Mouse (Mus musculus) kidney, adult 2 months (tissue): ENCODE measurements around the gene Aida. TPM values are rescaled to one million over a fixed set of nuclear protein-coding genes. Genes with fewer than 3 reads are reported as not detected.

Experiments used
- DNase-seq: peaks from one replicate; pipeline ENCODE4 v3.0.0; 2021
- H3K27ac ChIP-seq: fragments of 200-500 bp; 2 replicates; pipeline ENCODE4 v1.5.1; 2012; ENCODE audit warnings: low read depth, low read length, control low read depth, inconsistent platforms; ENCODE audit not compliant: insufficient read depth
- H3K27me3 ChIP-seq: fragments of 200-500 bp; replicated peaks from 2 replicates; pipeline ENCODE4 v1.6.1; 2012; ENCODE audit warnings: mild to moderate bottlenecking, moderate library complexity, low read length, inconsistent platforms; ENCODE audit not compliant: control insufficient read depth, insufficient read depth
- H3K36me3 ChIP-seq: fragments of 200-500 bp; 2 replicates; pipeline ENCODE4 v1.6.1; 2012; ENCODE audit warnings: mild to moderate bottlenecking, moderate library complexity, low read length, inconsistent platforms; ENCODE audit not compliant: control insufficient read depth, insufficient read depth
- H3K4me1 ChIP-seq: fragments of 200-500 bp; 2 replicates; pipeline ENCODE4 v1.6.1; 2011; ENCODE audit warnings: low read length; ENCODE audit not compliant: control insufficient read depth, insufficient read depth
- H3K4me3 ChIP-seq: fragments of 200-500 bp; 2 replicates; pipeline ENCODE4 v1.5.1; 2011; ENCODE audit warnings: mild to moderate bottlenecking, low read depth, low read length, control low read depth; ENCODE audit not compliant: insufficient read depth
- CTCF ChIP-seq: fragments of 200-500 bp; conservative IDR thresholded peaks from 2 replicates; pipeline ENCODE4 v1.5.1; 2011; ENCODE audit warnings: low read depth, mild to moderate bottlenecking, control low read depth, low read length, moderate library complexity, mixed read lengths; ENCODE audit not compliant: insufficient read depth, insufficient read length
- POLR2A ChIP-seq: fragments of 200-500 bp; IDR thresholded peaks from one replicate; pipeline ENCODE4 v1.6.1; 2011; ENCODE audit warnings: low read depth, low read length, control low read depth
- WGBS: fragments of 180-500 bp; shearing (Covaris S2); methylation state at CpG from one replicate; pipeline ENCODE4 v1.1.7; 2018; 5-methylcytosine and 5-hydroxymethylcytosine counted together
- polyA plus RNA-seq: library from polyadenylated mRNA; depleted of rRNA; stranded (reverse); fragments of >200 nt; gene quantifications from 2 replicates; pipeline ENCODE4 v1.2.3, GENCODE M21; 2012; rRNA removed

Gene Aida
- polyA plus RNA-seq: 13.2 and 16.8 TPM in 2 replicates

- H3K36me3 ChIP-seq: no peaks in the 10 kb centered on the region; the same call in 1 of the 2 replicates
- no peak for DNase-seq
- peak within 1 kb of the TSS; percentile 94 for H3K27ac ChIP-seq
- no peaks in the 10 kb centered on the region for H3K27me3 ChIP-seq
- TF ChIP-seq CTCF (no peak), POLR2A (no peak)
- peak within 1 kb of the TSS; percentile 83 for H3K4me3 ChIP-seq
- WGBS: under 1% methylated on average over 26 of the region's 26 CpGs
- H3K4me1 ChIP-seq: no peaks in the 10 kb centered on the region
Observed at GRCm38 (mm10) chr1:183296465-183296864, at the start of gene Aida. Gene Aida, plus strand, starts transcription at chr1:183296590.

GRCm38 (mm10) chr1:183248144-183248543 lies 48.2 kb upstream of the Aida start:
- WGBS: 55% methylated on average over 1 of the region's 1 CpGs

GRCm38 (mm10) chr1:183250612-183251011 lies 45.8 kb upstream of the Aida start:
- no peak overlapping the region for H3K4me3 ChIP-seq
- H3K36me3 ChIP-seq: no peaks in the 10 kb centered on the region
- no peak overlapping the region for H3K27ac ChIP-seq
- WGBS: 78% methylated on average over 4 of the region's 4 CpGs
- TF ChIP-seq POLR2A (no peak), CTCF (no peak)
- no peaks in the 10 kb centered on the region for H3K27me3 ChIP-seq
- no peak for DNase-seq
- no peaks in the 10 kb centered on the region for H3K4me1 ChIP-seq

More at GRCm38 (mm10) chr1:183248144-183248543, 48.2 kb upstream of the Aida start:
- no peaks in the 10 kb centered on the region for H3K36me3 ChIP-seq
- TF ChIP-seq CTCF: no peak
- TF ChIP-seq POLR2A: no peak
- H3K27me3 ChIP-seq: 0 out of 2 replicates have a peak, but pooled peaks cover 1% of the 10 kb centered on the region
- DNase-seq: no peak
- no peak overlapping the region for H3K27ac ChIP-seq
- H3K4me3 ChIP-seq: no peak overlapping the region
- no peaks in the 10 kb centered on the region for H3K4me1 ChIP-seq

GRCm38 (mm10) chr1:183251818-183252217 lies 44.6 kb upstream of the Aida start:
- Histone ChIP-seq H3K27ac (no peak overlapping the region), H3K4me1 (no peaks in the 10 kb centered on the region), H3K4me3 (no peak overlapping the region), H3K27me3 (no peaks in the 10 kb centered on the region), H3K36me3 (no peaks in the 10 kb centered on the region)
- WGBS: 81% methylated on average over 2 of the region's 2 CpGs
- TF ChIP-seq CTCF (no peak), POLR2A (no peak)
- no peak for DNase-seq

- Histone ChIP-seq H3K4me3 (no peak overlapping the region), H3K27ac (no peak overlapping the region), H3K27me3 (no peaks in the 10 kb centered on the region), H3K36me3 (no peaks in the 10 kb centered on the region), H3K4me1 (no peaks in the 10 kb centered on the region)
- TF ChIP-seq CTCF: no peak
- no peak for TF ChIP-seq POLR2A
- DNase-seq: no peak
- 63% methylated on average over 10 of the region's 10 CpGs for WGBS
Observed at GRCm38 (mm10) chr1:183252574-183252973, 43.8 kb upstream of the Aida start.

- Histone ChIP-seq H3K27me3 (no peaks in the 10 kb centered on the region), H3K36me3 (no peaks in the 10 kb centered on the region), H3K27ac (no peak overlapping the region), H3K4me3 (no peak overlapping the region), H3K4me1 (no peaks in the 10 kb centered on the region)
- WGBS: 74% methylated on average over 13 of the region's 13 CpGs
- TF ChIP-seq CTCF: no peak
- TF ChIP-seq POLR2A: no peak
- DNase-seq: peak; percentile 19
Observed at GRCm38 (mm10) chr1:183264145-183265008, 32.0 kb upstream of the Aida start.

- DNase-seq: peak; percentile 3
- no peaks in the 10 kb centered on the region for H3K36me3 ChIP-seq
- H3K4me1 ChIP-seq: no peaks in the 10 kb centered on the region
- WGBS: 64% methylated on average over 14 of the region's 14 CpGs
- no peak for TF ChIP-seq POLR2A
- no peak for TF ChIP-seq CTCF
- no peak overlapping the region for H3K27ac ChIP-seq
- no peak overlapping the region for H3K4me3 ChIP-seq
- no peaks in the 10 kb centered on the region for H3K27me3 ChIP-seq
Observed at GRCm38 (mm10) chr1:183265921-183266467, 30.4 kb upstream of the Aida start.
